Mouse (Mus musculus): ENCODE measurements around the gene Sclt1. TPM values are rescaled to one million over a fixed set of nuclear protein-coding genes. Genes with fewer than 3 reads are reported as not detected.

The Sclt1 gene
- polyA plus RNA-seq, 1 experiment from 2014 or later, result 19.6 TPM

DNA sequence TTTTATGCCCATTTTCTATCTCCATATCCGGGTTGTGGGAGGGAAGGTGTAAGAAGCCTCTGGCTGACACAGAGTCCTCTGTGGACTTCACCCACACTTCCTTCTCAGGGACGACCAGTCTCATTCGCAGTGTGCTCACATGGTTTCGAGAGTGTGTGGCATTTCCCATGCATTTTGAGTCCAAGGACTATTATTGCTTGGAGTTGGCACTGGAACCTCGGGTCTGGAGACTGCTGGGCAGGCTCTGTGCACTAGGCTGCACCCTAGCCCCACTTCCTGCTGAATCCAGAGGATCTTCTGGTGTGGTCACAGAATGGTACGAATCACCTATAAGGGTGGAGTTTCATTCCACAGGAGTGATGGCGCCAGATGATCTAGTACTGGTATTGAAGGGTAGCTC is 155.4 kb downstream of the Sclt1 start:
- no peaks in the 10 kb centered on the region for H3K9me3 ChIP-seq (ENCODE audit: control insufficient read depth, low read length)
- H3K4me1 ChIP-seq (replicated peaks; ENCODE audit: control insufficient read depth, insufficient read depth, low read length), result peaks cover 27% of the 10 kb centered on the region
- 80% methylated on average over 7 of the region's 7 CpGs for WGBS
- DNase-seq (ENCODE audit: low spot score), result no peak
- H3K4me3 ChIP-seq (ENCODE audit: low read depth, low read length), result no peak overlapping the region
- ATAC-seq (replicated peaks; ENCODE audit: low FRiP score, low TSS enrichment, low read depth), result no peak
- no peaks in the 10 kb centered on the region for H3K27me3 ChIP-seq (replicated peaks; ENCODE audit: control insufficient read depth, insufficient read depth, low read length)
- H3K9ac ChIP-seq (ENCODE audit: low read length), result no peak overlapping the region
- no peak overlapping the region for H3K4me2 ChIP-seq (ENCODE audit: low read length)
- peaks cover 19% of the 10 kb centered on the region for H3K36me3 ChIP-seq (ENCODE audit: control insufficient read depth, insufficient read depth, low read length)
- no peak overlapping the region for H3K27ac ChIP-seq (ENCODE audit: low read depth)

DNA sequence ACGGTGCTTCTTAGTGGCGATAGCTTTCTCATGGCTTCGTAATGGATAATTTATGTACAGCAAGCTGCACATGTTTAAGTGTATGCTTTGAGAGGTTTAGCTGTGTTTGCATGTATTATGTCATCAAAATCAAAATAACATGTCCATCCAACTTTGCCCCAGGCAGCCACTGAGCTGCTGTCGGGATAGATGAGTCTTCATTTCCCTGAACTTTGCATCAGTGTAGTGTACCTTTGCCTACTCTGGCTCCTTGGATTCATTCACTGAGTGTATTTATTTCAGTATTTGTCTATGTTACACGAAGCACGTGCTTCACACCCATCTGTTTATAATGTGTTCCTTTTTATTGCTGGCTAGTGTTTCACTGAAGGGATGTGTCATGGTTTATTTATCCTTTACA is 156.0 kb downstream of the Sclt1 start:
- Histone ChIP-seq H3K4me1 (replicated peaks; ENCODE audit: control insufficient read depth, insufficient read depth, low read length) (peaks cover 30% of the 10 kb centered on the region), H3K27ac (ENCODE audit: low read depth) (no peak overlapping the region), H3K36me3 (ENCODE audit: control insufficient read depth, insufficient read depth, low read length) (peaks cover 15% of the 10 kb centered on the region; the same call in 1 of the 2 replicates), H3K9ac (ENCODE audit: low read length) (no peak overlapping the region), H3K4me3 (ENCODE audit: low read depth, low read length) (no peak overlapping the region), H3K9me3 (ENCODE audit: control insufficient read depth, low read length) (no peaks in the 10 kb centered on the region), H3K4me2 (ENCODE audit: low read length) (no peak overlapping the region), H3K27me3 (replicated peaks; ENCODE audit: control insufficient read depth, insufficient read depth, low read length) (no peaks in the 10 kb centered on the region)
- no peak for ATAC-seq (replicated peaks; ENCODE audit: low FRiP score, low TSS enrichment, low read depth)
- DNase-seq (ENCODE audit: low spot score), result no peak
- WGBS, result 55% methylated on average over 6 of the region's 6 CpGs

DNA sequence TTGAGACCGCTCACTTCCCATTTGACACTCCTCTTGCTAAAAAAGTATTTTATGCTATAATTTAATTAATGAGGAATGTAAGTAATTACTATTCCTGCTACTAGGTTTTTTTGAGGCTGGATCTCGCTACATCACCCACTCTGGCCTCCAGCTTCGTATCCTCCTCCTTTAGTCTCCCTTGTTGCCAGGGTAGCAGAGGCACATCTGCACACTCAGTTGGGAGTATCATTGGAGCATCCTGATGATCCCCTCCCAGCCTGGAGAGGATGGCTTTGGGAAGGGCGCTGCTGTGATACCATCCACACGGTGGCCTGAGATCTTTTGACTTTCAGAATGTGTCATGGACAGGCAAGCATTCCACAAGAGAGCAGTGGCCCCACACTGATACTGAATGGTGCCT is 156.8 kb downstream of the Sclt1 start:
- 89% methylated on average over 5 of the region's 5 CpGs for WGBS
- ATAC-seq (replicated peaks; ENCODE audit: low FRiP score, low TSS enrichment, low read depth), result no peak
- H3K9ac ChIP-seq (ENCODE audit: low read length), result no peak overlapping the region

GRCm38 (mm10) chr3:41583621-41584020 is 158.7 kb downstream of the Sclt1 start:
- no peaks in the 10 kb centered on the region for H3K9me3 ChIP-seq (ENCODE audit: control insufficient read depth, low read length)
- no peak overlapping the region for H3K27ac ChIP-seq (ENCODE audit: low read depth)
- WGBS, result 80% methylated on average over 4 of the region's 4 CpGs
- H3K4me1 ChIP-seq (replicated peaks; ENCODE audit: control insufficient read depth, insufficient read depth, low read length), result peaks cover 27% of the 10 kb centered on the region
- no peaks in the 10 kb centered on the region for H3K27me3 ChIP-seq (replicated peaks; ENCODE audit: control insufficient read depth, insufficient read depth, low read length)
- DNase-seq (ENCODE audit: low spot score), result no peak
- no peak overlapping the region for H3K9ac ChIP-seq (ENCODE audit: low read length)
- H3K4me3 ChIP-seq (ENCODE audit: low read depth, low read length), result no peak overlapping the region
- H3K4me2 ChIP-seq (ENCODE audit: low read length), result no peak overlapping the region
- ATAC-seq (replicated peaks; ENCODE audit: low FRiP score, low TSS enrichment, low read depth), result no peak
- H3K36me3 ChIP-seq (ENCODE audit: control insufficient read depth, insufficient read depth, low read length), result no peaks in the 10 kb centered on the region

More for the DNA sequence above, 156.8 kb downstream of the Sclt1 start:
- Histone ChIP-seq H3K4me3 (ENCODE audit: low read depth, low read length) (no peak overlapping the region), H3K4me2 (ENCODE audit: low read length) (no peak overlapping the region), H3K27ac (ENCODE audit: low read depth) (no peak overlapping the region), H3K36me3 (ENCODE audit: control insufficient read depth, insufficient read depth, low read length) (peaks cover 14% of the 10 kb centered on the region; the same call in 1 of the 2 replicates), H3K4me1 (replicated peaks; ENCODE audit: control insufficient read depth, insufficient read depth, low read length) (peaks cover 34% of the 10 kb centered on the region), H3K9me3 (ENCODE audit: control insufficient read depth, low read length) (no peaks in the 10 kb centered on the region), H3K27me3 (replicated peaks; ENCODE audit: control insufficient read depth, insufficient read depth, low read length) (no peaks in the 10 kb centered on the region)
- no peak for DNase-seq (ENCODE audit: low spot score)

- H3K27me3 ChIP-seq (replicated peaks; ENCODE audit: control insufficient read depth, insufficient read depth, low read length), result no peaks in the 10 kb centered on the region
- no peak overlapping the region for H3K9ac ChIP-seq (ENCODE audit: low read length)
- no peak for DNase-seq (ENCODE audit: low spot score)
- H3K27ac ChIP-seq (ENCODE audit: low read depth), result no peak overlapping the region
- no peaks in the 10 kb centered on the region for H3K9me3 ChIP-seq (ENCODE audit: control insufficient read depth, low read length)
- ATAC-seq (replicated peaks; ENCODE audit: low FRiP score, low TSS enrichment, low read depth), result no peak
- H3K4me3 ChIP-seq (ENCODE audit: low read depth, low read length), result no peak overlapping the region
- H3K36me3 ChIP-seq (ENCODE audit: control insufficient read depth, insufficient read depth, low read length), result no peaks in the 10 kb centered on the region
- no peak overlapping the region for H3K4me2 ChIP-seq (ENCODE audit: low read length)
- peaks cover 25% of the 10 kb centered on the region for H3K4me1 ChIP-seq (replicated peaks; ENCODE audit: control insufficient read depth, insufficient read depth, low read length)
- WGBS, result 94% methylated on average over 14 of the region's 14 CpGs
These were observed 159.2 kb downstream of the Sclt1 start for GRCm38 (mm10) chr3:41583092-41583491.

DNA sequence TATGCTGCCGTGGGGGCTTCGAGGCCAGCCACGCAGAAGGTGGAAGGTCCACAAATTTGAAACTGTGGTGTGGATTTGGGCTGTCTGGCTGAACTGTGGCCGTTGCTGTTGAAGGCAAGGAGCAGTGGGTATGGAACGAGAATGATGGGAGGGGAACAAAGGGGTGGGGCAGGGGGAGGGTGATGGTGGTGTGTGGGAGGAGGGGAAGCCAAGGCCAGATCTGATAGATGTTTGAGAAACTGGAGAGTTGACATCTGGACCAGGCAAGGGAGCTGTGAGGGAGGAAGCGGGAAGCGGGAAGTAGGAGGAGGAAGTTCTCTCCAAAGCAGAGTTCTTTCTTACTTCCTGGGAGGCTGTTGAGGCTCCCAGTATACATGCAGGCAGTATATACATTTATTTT is 160.1 kb downstream of the Sclt1 start:
- Histone ChIP-seq H3K9me3 (ENCODE audit: control insufficient read depth, low read length) (no peaks in the 10 kb centered on the region), H3K27ac (ENCODE audit: low read depth) (peak overlapping the region; percentile 45; the same call in 1 of the 2 replicates), H3K4me1 (replicated peaks; ENCODE audit: control insufficient read depth, insufficient read depth, low read length) (peaks cover 23% of the 10 kb centered on the region), H3K9ac (ENCODE audit: low read length) (no peak overlapping the region), H3K4me3 (ENCODE audit: low read depth, low read length) (no peak overlapping the region), H3K36me3 (ENCODE audit: control insufficient read depth, insufficient read depth, low read length) (no peaks in the 10 kb centered on the region), H3K4me2 (ENCODE audit: low read length) (0 out of 2 replicates have a peak overlapping the region, but pooled peaks have one; percentile 18), H3K27me3 (replicated peaks; ENCODE audit: control insufficient read depth, insufficient read depth, low read length) (no peaks in the 10 kb centered on the region)
- DNase-seq (ENCODE audit: low spot score), result no peak
- 58% methylated on average over 7 of the region's 7 CpGs for WGBS
- ATAC-seq (replicated peaks; ENCODE audit: low FRiP score, low TSS enrichment, low read depth), result no peak

DNA sequence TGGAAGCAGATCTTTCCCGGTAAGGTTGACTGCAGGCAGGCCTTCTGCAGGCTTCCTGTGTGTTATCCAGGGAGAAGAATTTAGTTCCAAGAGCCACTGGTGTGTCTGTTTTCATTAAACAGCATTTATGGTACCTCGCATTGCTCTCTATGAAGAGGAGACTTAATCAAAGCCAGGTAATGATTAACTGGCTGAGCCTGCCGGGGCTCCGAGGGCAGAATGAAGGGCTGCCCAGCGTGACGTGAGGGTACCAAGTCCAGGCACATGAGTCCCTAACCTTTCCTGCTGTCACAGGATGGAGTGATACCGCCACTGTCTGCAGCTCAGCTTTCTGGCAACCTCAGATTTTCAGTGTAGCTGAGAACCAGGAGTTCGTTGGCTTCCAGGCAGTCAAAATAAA is 160.9 kb downstream of the Sclt1 start:
- peak; percentile 70 for DNase-seq (ENCODE audit: low spot score)

DNA sequence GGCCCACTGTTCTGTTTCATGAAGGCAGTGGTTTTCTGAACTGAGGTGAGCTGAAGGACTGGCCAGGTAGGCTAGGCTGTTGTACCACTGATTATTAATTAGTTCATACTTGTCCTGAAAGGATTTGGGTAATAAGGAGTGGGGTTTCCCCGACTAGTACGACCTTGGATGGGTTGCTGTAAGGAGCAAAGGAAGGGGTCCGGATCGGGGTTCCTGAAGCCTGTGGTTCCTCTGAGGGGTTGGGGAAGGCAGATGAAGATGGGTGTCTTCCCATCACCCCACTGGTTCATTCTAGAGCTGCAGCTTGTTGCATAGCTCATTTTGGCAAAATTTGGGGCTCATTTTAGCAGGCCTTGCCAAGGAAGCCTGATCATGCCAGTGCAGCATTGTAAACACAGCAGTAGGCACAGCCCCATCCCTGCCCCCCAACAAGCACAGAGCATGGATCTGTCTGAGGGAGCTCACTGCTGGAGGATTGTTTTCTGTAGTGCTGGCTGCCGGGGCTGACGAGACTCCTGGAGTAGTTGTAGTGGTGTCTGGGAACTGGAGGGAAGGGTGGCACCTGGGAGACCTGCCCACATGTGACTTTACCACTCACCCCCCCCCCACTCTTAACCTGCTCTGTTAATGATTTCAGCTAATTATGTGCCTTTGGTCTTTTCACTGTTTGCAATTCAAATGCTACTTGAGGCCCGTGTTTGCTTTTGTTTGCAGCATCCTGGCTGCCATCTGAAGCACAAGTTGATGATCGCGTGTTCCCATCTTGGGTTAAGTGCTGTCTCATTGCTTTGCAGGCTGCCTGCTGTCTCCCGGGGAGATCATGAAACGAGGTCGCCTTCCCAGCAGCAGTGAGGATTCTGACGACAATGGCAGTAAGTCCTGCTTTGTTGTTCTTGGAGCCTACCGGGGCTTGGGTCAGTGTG is 161.7 kb downstream of the Sclt1 start:
- DNase-seq (ENCODE audit: low spot score) (no peak), ATAC-seq (replicated peaks; ENCODE audit: low FRiP score, low TSS enrichment, low read depth) (peak; percentile 49; the same call in 1 of the 2 replicates)
- H3K9me3 ChIP-seq (ENCODE audit: control insufficient read depth, low read length), result no peaks in the 10 kb centered on the region
- peaks cover 23% of the 10 kb centered on the region for H3K4me1 ChIP-seq (replicated peaks; ENCODE audit: control insufficient read depth, insufficient read depth, low read length)
- peak overlapping the region; percentile 21; the same call in 1 of the 2 replicates for H3K4me2 ChIP-seq (ENCODE audit: low read length)
- H3K27me3 ChIP-seq (replicated peaks; ENCODE audit: control insufficient read depth, insufficient read depth, low read length), result no peaks in the 10 kb centered on the region
- H3K27ac ChIP-seq (ENCODE audit: low read depth), result peak overlapping the region; percentile 35; the same call in 1 of the 2 replicates
- H3K36me3 ChIP-seq (ENCODE audit: control insufficient read depth, insufficient read depth, low read length), result no peaks in the 10 kb centered on the region
- H3K9ac ChIP-seq (ENCODE audit: low read length), result no peak overlapping the region
- WGBS, result 57% methylated on average over 14 of the region's 14 CpGs
- no peak overlapping the region for H3K4me3 ChIP-seq (ENCODE audit: low read depth, low read length)

More for the DNA sequence above, 160.9 kb downstream of the Sclt1 start:
- peak; percentile 83 for ATAC-seq (replicated peaks; ENCODE audit: low FRiP score, low TSS enrichment, low read depth)
- H3K27me3 ChIP-seq (replicated peaks; ENCODE audit: control insufficient read depth, insufficient read depth, low read length), result no peaks in the 10 kb centered on the region
- peaks cover 23% of the 10 kb centered on the region for H3K4me1 ChIP-seq (replicated peaks; ENCODE audit: control insufficient read depth, insufficient read depth, low read length)
- no peaks in the 10 kb centered on the region for H3K36me3 ChIP-seq (ENCODE audit: control insufficient read depth, insufficient read depth, low read length)
- peak overlapping the region; percentile 45; the same call in 1 of the 2 replicates for H3K27ac ChIP-seq (ENCODE audit: low read depth)
- no peak overlapping the region for H3K4me3 ChIP-seq (ENCODE audit: low read depth, low read length)
- no peaks in the 10 kb centered on the region for H3K9me3 ChIP-seq (ENCODE audit: control insufficient read depth, low read length)
- H3K9ac ChIP-seq (ENCODE audit: low read length), result no peak overlapping the region
- 50% methylated on average over 8 of the region's 8 CpGs for WGBS
- H3K4me2 ChIP-seq (ENCODE audit: low read length), result peak overlapping the region; percentile 21; the same call in 1 of the 2 replicates

Measured in intestine, embryonic 14.5 days (tissue).